Mouse (Mus musculus): ENCODE results near the gene Crebl2.

DNA sequence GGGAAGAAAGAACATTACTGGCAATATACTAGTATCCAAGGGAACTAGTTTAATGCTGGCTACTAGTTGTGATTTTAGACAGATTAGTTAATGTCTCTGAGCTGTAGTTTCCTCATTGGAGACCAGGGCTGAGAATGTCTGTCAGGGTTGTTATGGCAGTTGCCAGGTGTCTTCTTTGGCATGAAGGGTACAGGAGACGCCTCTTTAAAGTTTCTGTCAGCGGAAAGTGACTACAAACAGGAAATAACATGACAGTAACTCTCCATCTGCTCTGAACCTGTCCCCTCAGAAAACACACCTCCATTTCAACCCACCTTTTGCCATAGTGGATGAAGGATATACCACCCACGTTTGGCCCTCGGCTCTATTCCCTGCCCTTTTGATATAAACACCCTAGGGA, 53.7 kb downstream of the Crebl2 start:
- TF ChIP-seq CTCF (IDR thresholded peaks at IDR 0.05; ENCODE audit: low read depth, low read length) = no peak
- no peak for TF ChIP-seq TAL1 (conservative IDR thresholded peaks at IDR 0.05; ENCODE audit: low read depth, low read length)

Measured in G1E (cell line).